Mouse (Mus musculus): ENCODE data around the gene Lamtor4.
"Not testable (repeated sequence)": the region's sequence is repeated elsewhere in the genome, so short reads cannot be mapped to it uniquely, and the experiment has no call there.

Lamtor4 gene

DNA sequence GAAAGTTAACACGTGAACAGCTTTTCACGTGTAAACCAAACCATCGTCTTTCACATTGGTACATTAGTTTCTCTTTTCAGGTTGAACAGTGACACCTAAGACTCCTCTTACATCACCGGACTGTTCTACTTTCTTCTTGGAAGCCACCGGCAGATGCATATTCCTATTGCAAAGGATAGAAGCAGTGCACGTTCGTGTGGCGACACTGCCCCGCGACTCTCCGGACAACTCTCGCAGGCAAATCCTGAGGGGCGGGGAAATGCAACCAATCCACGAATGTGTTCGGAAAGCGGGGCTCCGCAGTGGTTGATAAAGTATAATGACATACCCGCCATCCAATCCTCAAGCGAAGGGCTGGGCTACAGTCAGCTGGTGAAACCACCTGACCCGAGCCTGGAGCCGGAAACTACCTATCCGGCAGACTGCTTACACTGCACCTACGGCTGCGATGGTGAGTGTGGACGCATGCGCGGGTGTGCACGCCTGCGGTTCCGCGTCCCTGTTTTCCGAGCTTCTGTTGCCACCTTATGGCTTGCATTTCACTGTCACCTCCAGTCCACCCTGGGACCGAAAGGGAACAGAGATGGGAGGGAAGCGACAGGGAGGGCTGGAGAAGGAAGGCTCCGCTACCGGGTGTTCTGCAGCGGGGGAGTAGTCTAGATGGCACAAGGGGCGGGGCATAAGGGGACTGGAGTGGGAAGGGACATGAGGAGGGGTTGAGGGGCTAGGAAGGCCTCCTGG, at the start of gene Lamtor4:
Gene Lamtor4 (plus strand): TSS at position 130 of the 741 bp plus-strand sequence.
- DNase-seq = peak; percentile 94

DNA sequence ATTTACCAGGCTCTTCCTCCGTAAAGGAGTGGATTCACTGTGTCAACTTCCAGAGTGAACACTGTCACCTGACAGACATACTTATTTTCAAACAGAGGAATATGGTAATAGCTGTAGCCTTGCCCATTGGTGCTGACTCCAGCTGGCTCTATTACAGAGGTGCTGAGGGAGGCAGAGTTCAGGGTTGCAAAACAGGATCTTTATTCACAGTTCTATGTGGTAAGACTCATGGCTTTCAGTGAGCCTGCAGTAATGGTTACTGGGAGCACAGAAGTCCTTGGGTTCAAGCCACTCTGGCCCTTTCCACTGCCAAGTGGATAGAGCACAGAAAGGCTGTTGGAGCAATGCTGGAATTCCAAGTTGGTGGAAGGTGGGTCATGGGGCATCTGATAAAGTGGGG, 48.0 kb upstream of the Lamtor4 start:
- no peak for DNase-seq

DNA sequence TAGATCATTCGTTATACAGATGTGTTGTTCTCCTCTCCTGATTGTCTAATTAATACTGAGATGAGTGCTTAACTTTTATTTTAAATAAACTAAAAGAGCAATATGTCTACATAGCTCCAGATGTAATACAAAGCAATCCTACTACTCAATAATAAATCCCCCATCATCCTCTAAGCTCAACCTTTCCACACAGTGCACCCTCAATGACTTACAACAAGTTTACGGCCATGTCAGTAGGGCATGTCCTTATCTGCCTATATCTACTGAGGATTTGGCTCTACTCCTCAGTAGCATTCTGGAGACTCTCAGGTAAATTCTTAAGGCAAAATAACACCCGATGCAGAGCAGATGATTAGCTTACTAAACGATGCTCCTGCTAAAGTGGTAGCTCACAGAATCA, 47.4 kb upstream of the Lamtor4 start:
- DNase-seq = no peak

DNA sequence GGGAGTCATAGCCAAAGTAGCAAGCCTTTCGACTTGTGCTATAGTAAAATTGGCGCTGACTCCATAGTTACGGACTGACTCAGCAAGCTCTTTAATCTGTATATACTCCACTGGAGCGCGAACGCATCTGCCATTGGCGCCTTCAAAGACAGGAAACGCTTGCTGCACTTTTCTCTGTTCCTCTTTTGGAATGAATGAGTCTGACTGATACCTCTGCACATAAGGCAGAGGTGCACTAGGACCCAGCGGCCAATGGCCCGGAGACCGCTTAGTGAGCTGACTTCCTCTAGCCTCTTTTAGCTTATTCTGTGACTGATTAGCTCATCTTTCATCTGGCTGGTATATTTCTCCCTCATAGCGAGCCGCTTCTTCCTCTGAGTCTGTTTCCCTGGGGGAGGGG, 38.6 kb upstream of the Lamtor4 start:
- DNase-seq = not testable (repeated sequence)

DNA sequence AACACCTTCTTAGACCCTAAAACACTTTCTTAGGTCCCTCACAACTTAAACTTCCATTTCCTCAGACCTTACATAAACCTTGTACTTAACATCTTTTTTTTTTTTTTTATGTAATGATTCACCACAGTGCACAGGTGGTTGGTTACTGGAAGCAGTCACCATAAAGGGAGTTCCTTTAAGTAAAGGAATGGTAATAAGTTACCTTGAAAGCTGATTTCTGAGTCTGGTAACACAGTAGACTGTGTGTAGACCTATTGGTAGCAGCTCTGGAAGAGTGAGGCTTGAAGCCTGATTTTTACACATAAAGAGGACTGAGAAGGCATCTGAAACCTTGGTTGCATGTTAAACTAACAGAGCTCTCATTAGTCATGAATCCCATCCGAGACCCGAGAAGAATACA, 35.4 kb upstream of the Lamtor4 start:
- DNase-seq = no peak

DNA sequence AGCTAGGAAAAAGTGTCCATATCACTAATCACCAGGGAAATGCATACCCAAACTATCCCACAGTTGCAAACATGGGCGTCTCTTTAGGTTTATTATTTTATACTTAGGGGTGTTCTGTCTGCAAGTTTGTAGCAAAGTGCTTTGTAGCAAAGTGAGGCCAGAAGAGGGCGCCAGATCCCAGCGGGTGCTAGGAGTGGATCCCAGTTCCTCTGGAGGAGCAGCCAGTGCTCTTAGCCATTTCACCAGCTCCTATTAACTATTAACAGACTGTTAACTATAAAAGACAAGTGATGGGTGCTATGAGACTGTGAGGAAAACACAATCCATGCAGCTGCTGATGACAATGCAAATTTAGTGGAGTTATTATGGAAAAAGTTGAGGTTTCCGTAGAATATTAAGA, 33.2 kb upstream of the Lamtor4 start:
- DNase-seq = peak; percentile 73

DNA sequence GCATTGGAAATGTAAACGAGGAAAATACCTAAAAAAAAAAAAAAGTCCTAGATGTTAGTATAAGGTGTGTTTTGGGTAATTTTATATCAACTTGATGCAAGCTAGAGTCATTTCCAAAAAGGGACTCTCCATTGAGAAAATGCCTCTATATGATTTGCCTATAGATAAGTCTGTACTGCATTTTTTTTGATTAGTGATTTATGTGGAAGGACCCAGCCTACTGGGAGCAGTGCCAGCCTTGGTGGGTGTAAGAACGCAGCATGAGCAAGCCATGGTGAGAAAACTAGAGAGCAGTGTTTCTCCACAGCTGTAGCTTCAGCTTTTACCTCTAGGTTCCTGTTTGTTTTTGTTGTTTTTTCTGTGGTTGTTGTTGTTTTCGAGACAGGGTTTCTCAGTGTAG, 32.0 kb upstream of the Lamtor4 start:
- no peak for DNase-seq

DNA sequence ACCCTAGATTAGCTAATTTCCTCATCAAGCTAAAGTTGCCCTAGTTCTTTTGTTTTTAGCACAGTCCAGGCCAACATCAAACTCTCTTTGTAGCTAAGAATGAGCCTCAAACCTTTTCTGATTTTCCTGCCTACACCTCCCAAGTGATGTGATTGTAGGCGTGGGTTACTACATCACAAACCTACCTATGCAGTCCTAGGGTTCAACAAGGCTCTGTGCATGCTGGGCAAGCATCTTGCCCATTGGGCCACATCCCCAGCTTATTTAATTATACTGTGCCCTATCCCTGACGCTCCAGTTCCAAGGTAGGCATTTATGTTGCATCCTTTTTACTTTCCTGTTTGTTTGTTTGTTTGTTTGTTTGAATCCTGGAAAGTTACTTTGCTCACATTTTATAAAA, 29.6 kb upstream of the Lamtor4 start, which contains the start of gene Nxpe5:
Gene Nxpe5 (plus strand): TSS at position 199 of the 400 bp plus-strand sequence.
- DNase-seq = no peak

DNA sequence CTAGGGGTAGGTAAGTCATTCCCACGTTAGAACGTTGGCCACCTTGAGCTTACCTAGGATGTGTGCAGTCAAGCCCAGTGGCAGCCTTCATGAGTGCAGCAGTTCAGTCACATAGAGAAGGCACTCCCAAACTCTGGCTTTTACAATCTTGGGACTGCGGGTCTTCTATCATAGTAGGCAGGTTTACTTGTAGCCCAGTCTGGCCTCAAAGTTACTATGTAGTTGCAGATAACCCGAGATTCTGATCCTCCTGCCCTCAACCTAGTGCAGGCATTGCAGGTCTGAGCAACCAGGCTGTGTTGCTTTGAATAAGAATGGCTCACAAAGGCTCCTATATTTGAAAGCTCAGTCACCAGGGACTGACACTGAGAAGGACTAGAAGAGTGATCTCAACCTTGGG, 28.8 kb upstream of the Lamtor4 start:
- DNase-seq = no peak

DNA sequence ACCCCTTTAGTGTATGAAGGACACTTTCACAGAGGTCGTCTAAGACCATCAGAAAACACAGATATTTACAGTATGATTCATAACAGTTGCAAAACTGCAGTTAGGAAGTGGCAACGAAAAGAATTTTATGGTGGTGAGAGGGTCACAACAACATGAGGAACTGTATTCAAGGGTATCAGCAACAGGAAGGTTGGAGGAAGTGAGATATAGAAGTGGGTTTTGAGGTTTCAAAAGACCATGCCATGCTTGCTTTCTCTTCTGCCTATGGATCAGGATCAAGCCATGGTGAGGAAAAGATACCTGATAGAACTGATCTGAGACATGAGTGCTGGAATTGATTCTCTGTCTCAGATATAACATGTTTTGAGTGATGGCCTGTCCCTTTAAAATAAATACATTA, 27.9 kb upstream of the Lamtor4 start:
- DNase-seq = no peak

DNA sequence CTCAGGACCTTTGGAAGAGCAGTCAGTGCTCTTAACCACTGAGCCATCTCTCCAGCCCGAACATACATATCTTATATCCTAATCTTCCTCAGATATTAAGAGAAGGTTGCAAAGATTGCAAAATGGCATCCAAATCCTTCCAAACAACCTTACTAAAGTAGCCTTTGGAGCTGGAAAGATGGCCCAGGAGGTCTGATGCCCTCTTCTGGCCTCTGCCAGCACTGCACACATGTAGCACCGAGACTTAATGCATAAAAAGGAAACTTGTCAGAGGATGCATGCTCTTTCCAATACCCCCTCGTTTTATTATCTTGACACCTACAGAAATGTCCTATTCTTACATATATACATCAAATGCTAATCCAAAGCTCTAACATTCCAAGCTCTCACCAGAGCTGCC, 27.3 kb upstream of the Lamtor4 start:
- no peak for DNase-seq

DNA sequence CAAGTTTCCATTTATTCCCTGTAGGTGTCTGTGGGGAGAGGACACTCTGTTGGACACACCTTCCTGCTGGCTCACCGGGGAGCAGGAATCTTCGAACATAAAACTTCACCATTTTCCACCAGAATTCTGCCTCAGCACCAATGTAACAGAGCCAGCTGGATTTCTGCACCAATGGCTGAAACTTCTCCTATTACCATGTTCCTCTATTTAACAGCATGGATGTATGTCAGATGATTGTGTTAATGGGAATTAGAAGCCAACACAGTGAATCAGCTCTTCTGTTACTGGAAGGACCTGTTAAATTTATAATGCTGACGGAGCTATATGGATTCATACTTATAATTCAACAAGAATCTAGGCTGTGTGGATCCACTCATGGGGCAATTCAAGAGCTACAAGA, 25.8 kb upstream of the Lamtor4 start:
- DNase-seq = no peak

DNA sequence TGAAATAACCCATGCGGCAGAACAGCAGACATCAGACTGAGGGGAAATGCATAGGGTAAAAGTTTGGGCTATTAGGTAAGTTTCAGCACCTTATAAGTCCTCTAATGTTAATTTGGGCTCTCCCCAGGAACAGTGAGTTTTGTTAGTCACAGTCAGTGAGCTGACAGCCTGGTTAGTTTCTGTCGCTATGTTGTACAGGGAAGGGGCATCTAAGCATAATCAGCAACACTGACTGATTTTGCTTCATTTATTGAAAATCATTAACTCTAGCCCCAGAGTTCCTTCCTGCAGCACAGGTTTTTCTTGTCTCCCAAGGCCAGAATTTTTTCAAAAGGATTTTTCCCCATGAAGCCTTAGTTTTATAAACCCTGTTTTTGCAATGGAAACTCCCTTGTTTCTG, 21.5 kb upstream of the Lamtor4 start:
- no peak for DNase-seq

DNA sequence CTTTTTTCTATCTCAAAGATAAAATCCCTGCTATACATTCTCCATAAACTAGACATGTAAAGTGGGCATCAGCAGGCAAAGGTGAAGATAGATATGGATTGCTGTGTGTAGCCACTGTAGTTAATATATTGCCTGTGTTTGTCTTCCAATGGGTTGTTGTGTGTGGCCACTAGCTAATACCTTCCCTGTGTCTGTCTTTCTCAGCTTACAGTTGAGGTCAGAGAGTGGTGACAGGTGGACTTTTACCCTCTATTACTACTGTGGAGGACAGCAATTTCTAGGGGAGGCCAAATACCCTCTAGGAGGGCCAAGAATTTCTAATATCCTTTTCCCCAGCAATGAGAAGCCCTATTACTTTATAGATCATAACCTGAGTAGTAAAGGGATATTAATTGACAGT, 21.1 kb upstream of the Lamtor4 start:
- no peak for DNase-seq

DNA sequence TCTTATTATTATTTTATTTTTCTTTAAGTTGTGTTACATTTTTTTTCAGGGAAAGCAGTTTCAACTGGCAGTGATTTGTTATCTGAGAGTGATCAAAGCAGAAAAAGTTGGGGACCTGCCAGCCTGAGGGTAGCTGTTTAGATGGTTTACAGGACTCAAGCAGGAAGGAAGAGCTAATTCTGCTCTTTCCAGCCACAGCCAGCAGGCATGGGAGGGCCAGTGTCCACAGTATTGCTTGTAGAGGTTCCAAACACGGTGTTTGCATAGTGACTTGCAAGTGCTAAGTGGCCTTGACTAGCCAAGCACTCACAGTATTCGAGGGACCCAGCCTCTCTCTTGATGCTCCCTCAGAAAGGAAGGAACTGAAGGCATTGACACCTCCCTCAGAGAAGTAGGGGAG, 13.8 kb upstream of the Lamtor4 start:
- no peak for DNase-seq

DNA sequence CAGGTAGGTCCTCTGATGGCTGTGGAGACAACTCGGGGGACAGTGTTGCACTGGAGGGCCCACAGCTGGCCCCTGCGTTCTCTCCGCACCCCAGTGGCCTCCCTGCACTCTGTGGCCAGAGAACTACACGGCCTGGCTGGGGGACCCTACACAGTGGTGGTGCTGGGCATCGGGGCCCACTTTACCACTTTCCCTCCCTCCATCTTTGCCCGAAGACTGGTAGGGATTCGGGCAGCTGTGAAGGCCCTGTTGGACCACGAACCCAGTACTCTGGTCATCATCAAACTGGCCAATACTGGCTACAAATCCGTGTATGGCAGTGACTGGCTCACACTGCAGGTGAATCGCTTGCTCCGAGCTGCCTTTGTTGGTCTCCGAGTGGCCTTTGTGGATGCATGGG, 4.1 kb upstream of the Lamtor4 start:
- DNase-seq = no peak

DNA sequence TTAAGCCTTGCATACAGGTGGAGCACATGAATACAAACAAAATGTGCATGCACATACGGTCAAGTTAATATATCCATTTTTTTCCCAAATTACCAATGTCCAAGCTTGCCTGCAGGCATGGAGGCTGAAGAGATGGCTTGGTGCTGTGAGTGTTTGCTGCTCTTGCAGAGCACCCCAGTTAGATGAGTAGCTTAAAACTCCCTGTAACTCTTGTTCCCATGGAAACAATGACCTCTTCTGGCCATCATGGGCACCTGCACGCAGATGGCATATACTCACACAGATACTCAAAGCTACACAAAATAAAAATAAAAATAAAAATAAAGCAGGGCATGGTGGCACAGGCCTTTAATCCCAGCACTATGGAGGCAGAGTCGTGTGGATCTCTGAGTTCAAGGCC, 2.2 kb upstream of the Lamtor4 start:
- no peak for DNase-seq

DNA sequence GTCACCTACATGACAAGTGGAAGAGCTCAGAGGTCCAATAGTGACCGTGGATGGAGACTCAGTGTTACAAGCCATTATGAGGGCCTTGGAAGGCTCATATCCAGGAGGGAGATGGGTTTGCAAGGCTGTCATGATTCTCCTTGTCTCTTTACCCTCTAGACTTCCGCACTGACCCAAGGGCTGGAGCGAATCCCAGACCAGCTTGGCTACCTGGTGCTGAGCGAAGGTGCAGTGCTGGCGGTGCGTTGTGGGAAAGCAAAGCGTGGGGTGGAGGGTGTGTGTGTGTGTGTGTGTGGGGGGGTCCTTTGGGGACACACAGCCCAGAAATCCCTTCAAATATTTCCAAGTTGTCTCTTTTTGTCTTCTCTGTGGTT, 799 bp downstream of the Lamtor4 start:
- no peak for DNase-seq

DNA sequence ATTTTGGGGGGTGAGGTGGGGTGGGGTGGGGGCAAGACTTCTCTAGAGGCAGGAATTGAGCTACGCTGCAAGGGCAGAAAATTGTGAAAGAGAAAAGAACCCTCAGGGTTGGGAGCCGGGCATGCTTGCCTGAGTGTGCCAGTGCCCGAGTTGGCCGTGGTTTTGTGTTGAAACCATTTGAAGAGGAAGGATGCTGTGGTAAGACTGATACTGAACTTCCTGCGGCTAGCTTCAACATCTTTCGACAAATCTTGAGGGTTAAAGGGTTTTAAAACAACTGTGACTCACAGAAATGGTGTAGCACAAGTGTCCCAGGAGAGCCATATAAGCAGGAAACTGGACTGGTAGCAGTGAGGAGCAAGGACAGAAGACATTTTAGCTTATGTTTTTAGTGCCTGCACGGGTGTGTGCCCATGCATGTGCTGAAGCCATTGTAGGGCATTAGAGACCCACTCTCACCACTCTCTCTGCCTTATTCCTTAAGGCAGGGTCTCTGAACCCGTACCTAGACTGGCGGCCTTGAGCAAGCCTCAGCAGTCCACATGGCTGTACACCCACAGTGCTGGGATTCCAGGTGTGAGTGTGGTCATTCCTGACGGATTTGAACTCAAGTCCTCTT, 1.8 kb downstream of the Lamtor4 start:
- DNase-seq = no peak

DNA sequence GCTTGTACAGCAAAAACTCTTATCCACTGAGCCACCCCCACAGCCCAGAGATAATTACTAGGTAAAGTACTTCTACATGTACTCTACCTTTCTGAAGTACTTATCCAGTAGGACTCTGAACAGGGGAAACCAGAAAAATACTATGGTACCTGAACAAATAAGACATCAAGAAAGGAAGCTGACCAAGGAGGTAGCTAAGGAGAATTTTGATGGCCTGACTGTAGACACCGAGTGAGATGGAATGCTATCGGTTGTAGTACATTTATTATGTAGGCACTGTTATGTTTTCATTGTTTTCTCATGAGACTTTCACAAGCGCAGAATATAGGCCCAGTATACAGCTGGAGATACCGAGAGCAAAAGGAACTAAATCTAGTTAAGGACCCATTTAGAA, 2.3 kb downstream of the Lamtor4 start:
- DNase-seq = no peak

DNA sequence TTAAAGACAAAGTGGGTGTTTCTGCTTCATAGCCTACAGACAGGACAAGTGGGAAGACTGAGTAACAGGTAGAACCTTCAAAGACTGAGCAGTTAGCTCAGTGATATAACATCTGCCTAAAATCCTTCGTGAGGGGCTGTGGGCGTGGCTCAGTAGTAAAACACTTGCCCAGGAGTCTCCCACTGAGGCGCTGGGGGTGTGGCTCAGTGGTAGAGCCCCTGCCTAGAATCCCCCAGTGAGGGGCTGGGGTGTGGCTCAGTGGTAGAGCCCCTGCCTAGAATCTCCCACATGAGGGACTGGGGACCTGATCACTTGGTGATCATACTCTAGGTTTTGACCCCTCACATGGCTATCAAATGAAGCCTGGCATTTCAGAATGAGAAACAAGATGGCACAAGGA, 2.8 kb downstream of the Lamtor4 start:
- no peak for DNase-seq

DNA sequence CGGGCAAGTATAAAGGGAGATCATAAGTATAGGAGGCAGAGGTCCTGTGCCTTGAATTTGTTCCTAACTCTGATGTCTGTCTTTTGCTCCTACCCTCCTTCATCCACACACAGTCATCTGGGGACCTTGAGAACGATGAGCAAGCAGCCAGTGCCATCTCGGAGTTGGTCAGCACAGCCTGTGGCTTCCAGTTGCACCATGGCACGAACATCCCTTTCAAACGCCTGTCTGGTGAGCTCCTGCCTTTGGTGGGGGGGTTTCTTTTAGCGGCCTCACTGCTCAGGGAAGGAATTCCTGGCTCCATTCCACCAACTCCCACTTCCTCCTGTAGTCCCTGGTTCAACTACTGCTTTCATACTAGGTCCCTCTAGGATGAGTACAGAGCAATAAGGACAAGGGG, 3.3 kb downstream of the Lamtor4 start:
- no peak for DNase-seq

DNA sequence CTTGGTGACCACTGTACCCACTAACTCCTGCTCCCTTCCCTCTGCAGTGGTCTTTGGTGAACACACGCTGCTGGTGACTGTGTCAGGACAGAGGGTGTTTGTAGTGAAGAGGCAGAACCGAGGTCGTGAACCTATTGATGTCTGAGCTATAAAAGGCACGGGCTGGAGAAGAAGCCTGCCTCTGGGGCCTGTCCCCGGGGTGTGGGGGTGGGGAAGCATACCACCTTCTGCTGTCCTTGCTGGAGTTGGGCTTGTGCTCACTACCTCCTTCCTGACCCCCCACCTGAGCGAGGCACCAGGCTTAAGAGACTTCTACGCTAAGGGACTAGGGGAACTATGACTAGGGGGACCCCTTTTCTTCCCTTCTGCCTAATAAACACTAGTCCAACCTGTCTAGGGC, 3.7 kb downstream of the Lamtor4 start:
- DNase-seq = no peak

DNA sequence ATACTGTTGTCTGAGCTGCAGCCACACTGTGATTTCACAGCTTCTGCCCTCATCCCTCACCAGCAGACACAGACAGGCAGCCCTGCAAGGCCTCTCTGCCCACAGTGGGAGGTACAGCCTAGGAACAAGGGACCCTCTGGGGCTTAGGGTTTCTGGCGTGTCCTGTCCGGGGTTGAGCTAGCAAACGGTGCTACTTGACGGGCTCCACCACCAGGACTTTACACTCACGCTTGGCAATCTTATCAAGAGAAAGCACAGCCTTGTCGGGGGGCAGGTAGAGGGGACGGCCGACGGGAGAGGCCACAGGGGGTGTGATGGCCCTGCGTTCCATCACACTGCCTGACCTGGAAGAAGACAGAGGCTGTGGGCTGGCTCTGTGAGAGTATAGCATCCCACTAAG, 4.8 kb downstream of the Lamtor4 start:
- no peak for DNase-seq

DNA sequence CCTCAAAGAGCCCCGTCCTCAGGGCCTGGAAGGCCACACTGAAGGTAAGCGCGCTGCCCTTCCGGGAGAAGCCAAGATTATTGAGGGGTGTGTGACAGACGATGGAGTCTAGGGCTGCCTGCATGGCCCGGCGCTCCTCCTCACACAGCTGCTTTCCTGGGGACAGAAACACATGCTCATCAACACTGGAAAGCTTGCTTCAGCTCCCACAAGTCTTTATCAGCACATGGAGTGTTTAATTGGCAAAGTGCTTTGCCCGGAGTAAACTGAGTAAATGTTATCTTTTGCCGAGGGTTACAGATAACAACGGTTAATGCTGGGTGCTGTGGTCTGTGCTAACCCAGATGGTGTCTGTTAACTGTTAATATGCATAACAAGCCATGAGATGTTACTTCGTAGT, 5.6 kb downstream of the Lamtor4 start:
- no peak for DNase-seq

All from right cerebral cortex, postnatal 25 days (tissue).